ENCODE assay signal across 8 mouse cellular contexts in the genomic region with DNA sequence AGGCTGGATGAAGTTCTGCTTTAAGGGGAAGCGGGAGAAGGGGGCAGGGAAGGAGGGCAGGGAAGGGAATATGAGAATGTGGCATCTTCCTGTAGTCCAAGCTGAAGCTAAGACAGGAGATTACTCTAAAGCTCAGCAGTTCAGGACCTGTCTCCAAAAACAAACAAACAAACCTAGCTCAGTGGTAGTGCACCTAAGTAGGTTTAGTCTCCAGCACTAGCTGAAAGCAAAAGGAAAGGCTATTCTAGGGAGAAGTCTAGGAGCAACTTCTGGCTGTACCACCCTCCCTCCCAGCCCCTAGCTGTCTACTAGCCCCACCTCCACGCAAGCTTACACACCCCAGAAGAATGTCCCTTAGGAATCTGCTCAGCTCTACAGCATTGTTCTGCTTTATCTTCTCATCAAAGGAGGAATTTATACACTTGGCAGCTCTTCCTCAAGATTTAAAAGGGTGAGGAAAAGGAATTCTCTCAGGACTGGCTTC. TPM values are rescaled to one million over a fixed set of nuclear protein-coding genes. Genes with fewer than 3 reads are reported as not detected.
DNase-seq lines count a peak whose midpoint lies in the region; ATAC-seq and TF ChIP-seq lines count a peak whose summit lies in the region.

No protein-coding gene starts in this region.

- no peaks in the 10 kb centered on the region for H3K36me3 ChIP-seq in spleen, adult 2 months (ENCODE audit: control insufficient read depth, insufficient read depth, low read length)
- no peaks in the 10 kb centered on the region for H3K36me3 ChIP-seq in embryonic facial prominence, embryonic 15.5 days
- no peaks in the 10 kb centered on the region for H3K36me3 ChIP-seq in hindbrain, embryonic 11.5 days (ENCODE audit: control insufficient read depth, insufficient read depth, low read length)
- no peaks in the 10 kb centered on the region for H3K36me3 ChIP-seq in limb, embryonic 15.5 days
- H3K36me3 ChIP-seq in myocyte (ENCODE audit: control insufficient read depth, insufficient read depth), result no peaks in the 10 kb centered on the region

- H3K27ac ChIP-seq in spleen, adult 2 months (ENCODE audit: insufficient read depth, low read length), result no peak overlapping the region
- peak overlapping the region; percentile 93 for H3K27ac ChIP-seq in embryonic facial prominence, embryonic 15.5 days (replicated peaks)
- no peak overlapping the region for H3K27ac ChIP-seq in hindbrain, embryonic 11.5 days (ENCODE audit: low read depth, low read length)
- H3K27ac ChIP-seq in limb, embryonic 15.5 days, result peak overlapping the region; percentile 92

- H3K9ac ChIP-seq in embryonic facial prominence, embryonic 15.5 days, result peak overlapping the region; percentile 59
- peak overlapping the region; percentile 88 for H3K9ac ChIP-seq in hindbrain, embryonic 11.5 days (ENCODE audit: low read depth, low read length)
- H3K9ac ChIP-seq in limb, embryonic 15.5 days, result peak overlapping the region; percentile 34

- H3ac ChIP-seq in myocyte (ENCODE audit: control insufficient read depth, insufficient read length), result peak overlapping the region; percentile 75

- H3K4me1 ChIP-seq in spleen, adult 2 months (ENCODE audit: control insufficient read depth, insufficient read depth, insufficient read length), result peaks cover 4% of the 10 kb centered on the region; the same call in 1 of the 2 replicates
- peaks cover 28% of the 10 kb centered on the region for H3K4me1 ChIP-seq in embryonic facial prominence, embryonic 15.5 days
- peaks cover 5% of the 10 kb centered on the region; the same call in 1 of the 2 replicates for H3K4me1 ChIP-seq in hindbrain, embryonic 11.5 days (replicated peaks; ENCODE audit: control insufficient read depth, insufficient read depth, low read length)
- peaks cover 24% of the 10 kb centered on the region for H3K4me1 ChIP-seq in limb, embryonic 15.5 days

- 0 out of 2 replicates have a peak, but pooled peaks cover 1% of the 10 kb centered on the region for H3K27me3 ChIP-seq in spleen, adult 2 months (ENCODE audit: control insufficient read depth, insufficient read depth, low read length)
- H3K27me3 ChIP-seq in embryonic facial prominence, embryonic 15.5 days, result no peaks in the 10 kb centered on the region
- H3K27me3 ChIP-seq in hindbrain, embryonic 11.5 days (ENCODE audit: control insufficient read depth, insufficient read depth, low read length), result no peaks in the 10 kb centered on the region
- no peaks in the 10 kb centered on the region for H3K27me3 ChIP-seq in limb, embryonic 15.5 days
- H3K27me3 ChIP-seq in myocyte (ENCODE audit: control insufficient read depth, insufficient read depth, insufficient read length), result no peaks in the 10 kb centered on the region

- no peak for DNase-seq in spleen, adult 2 months (ENCODE audit: low read depth in 1 of 2, low spot score in 2 of 2)
- no peak for DNase-seq in spleen, postnatal 4 days (ENCODE audit: low spot score in 2 of 2)
- no peak for DNase-seq in hindbrain, embryonic 11.5 days (ENCODE audit: low spot score)
- no peak for DNase-seq in c-Kit-positive CD71-positive TER-119-positive erythroid progenitor cells, embryonic 14.5 days (ENCODE audit: low spot score)

- TF ChIP-seq CTCF in spleen, adult 2 months (IDR thresholded peaks at IDR 0.05; ENCODE audit: extremely low read depth, insufficient read depth, insufficient read length, insufficient replicate concordance), result no peak

- no peaks in the 10 kb centered on the region for H3K9me3 ChIP-seq in embryonic facial prominence, embryonic 15.5 days (replicated peaks)
- no peaks in the 10 kb centered on the region for H3K9me3 ChIP-seq in hindbrain, embryonic 11.5 days (ENCODE audit: control insufficient read depth, low read length)
- no peaks in the 10 kb centered on the region for H3K9me3 ChIP-seq in limb, embryonic 15.5 days

- 0 out of 2 replicates have a peak overlapping the region, but pooled peaks have one; percentile 93 for H3K4me3 ChIP-seq in spleen, adult 2 months (ENCODE audit: extremely low read depth, insufficient read depth, insufficient read length)
- H3K4me3 ChIP-seq in embryonic facial prominence, embryonic 15.5 days (replicated peaks), result peak overlapping the region; percentile 62
- H3K4me3 ChIP-seq in hindbrain, embryonic 11.5 days (ENCODE audit: low read depth, low read length), result peak overlapping the region; percentile 81
- peak overlapping the region; percentile 76 for H3K4me3 ChIP-seq in limb, embryonic 15.5 days
- peak overlapping the region; percentile 53 for H3K4me3 ChIP-seq in myocyte

- H3K79me2 ChIP-seq in myocyte (ENCODE audit: control insufficient read depth, insufficient read depth), result peaks cover 33% of the 10 kb centered on the region

- TF ChIP-seq POLR2A in spleen, adult 2 months (IDR thresholded peaks at IDR 0.05; ENCODE audit: low read depth, low read length), result no peak
- TF ChIP-seq POLR2A in myocyte (IDR thresholded peaks at IDR 0.05; ENCODE audit: insufficient read length, low read depth), result peak; percentile 11

- H3K4me2 ChIP-seq in embryonic facial prominence, embryonic 15.5 days (replicated peaks), result peak overlapping the region; percentile 90
- peak overlapping the region; percentile 81 for H3K4me2 ChIP-seq in hindbrain, embryonic 11.5 days (replicated peaks; ENCODE audit: low read depth, low read length)
- H3K4me2 ChIP-seq in limb, embryonic 15.5 days, result peak overlapping the region; percentile 90
- H3K4me2 ChIP-seq in myocyte (ENCODE audit: low read depth), result peak overlapping the region; percentile 82

- 28% methylated on average over 2 of the region's 2 CpGs for WGBS in spleen, adult 2 months
- WGBS in embryonic facial prominence, embryonic 15.5 days, result 3% methylated on average over 2 of the region's 2 CpGs
- 7% methylated on average over 2 of the region's 2 CpGs for WGBS in hindbrain, embryonic 11.5 days
- 0% methylated on average over 2 of the region's 2 CpGs for WGBS in limb, embryonic 15.5 days

- ATAC-seq in embryonic facial prominence, embryonic 15.5 days (ENCODE audit: insufficient number of reproducible peaks, low FRiP score, low TSS enrichment, low read depth), result peak; percentile 55; the same call in 1 of the 2 replicates
- no peak for ATAC-seq in hindbrain, embryonic 11.5 days (ENCODE audit: low FRiP score)
- no peak; the same call in 1 of the 2 replicates for ATAC-seq in limb, embryonic 15.5 days (ENCODE audit: insufficient number of reproducible peaks, low FRiP score, low TSS enrichment, low read depth)
- no peak for ATAC-seq in megakaryocyte progenitor cell, adult 5-6 weeks (replicated peaks; ENCODE audit: poor library complexity)

TF ChIP-seq in myocyte, 11 proteins besides CTCF, POLR2A, EP300 and RAD21:
- no peak for TF ChIP-seq E2F4 (IDR thresholded peaks at IDR 0.05; ENCODE audit: insufficient read depth)
- TF ChIP-seq TCF12 (IDR thresholded peaks at IDR 0.05; ENCODE audit: insufficient read depth, poor library complexity, severe bottlenecking), result no peak
- TF ChIP-seq CEBPB (IDR thresholded peaks at IDR 0.05; ENCODE audit: insufficient read depth, poor library complexity, severe bottlenecking), result no peak
- no peak for TF ChIP-seq TCF3 (IDR thresholded peaks at IDR 0.05; ENCODE audit: insufficient read length, low read depth)
- no peak for TF ChIP-seq SRF (IDR thresholded peaks at IDR 0.05; ENCODE audit: control insufficient read depth, insufficient read length, low read depth)
- TF ChIP-seq MYOD1 (IDR thresholded peaks at IDR 0.05; ENCODE audit: control insufficient read depth in 1 of 3, insufficient read length in 2 of 3, low read depth in 2 of 3), result no peak
- no peak for TF ChIP-seq MYOG (IDR thresholded peaks at IDR 0.05; ENCODE audit: control insufficient read depth in 1 of 3, insufficient read depth in 1 of 3, insufficient read length in 2 of 3, low read depth in 2 of 3)
- TF ChIP-seq USF1 (IDR thresholded peaks at IDR 0.05; ENCODE audit: low read depth), result no peak
- no peak for TF ChIP-seq POLR2AphosphoS2 (IDR thresholded peaks at IDR 0.05; ENCODE audit: insufficient read length, low read depth)
- no peak for TF ChIP-seq REST (IDR thresholded peaks at IDR 0.05; ENCODE audit: insufficient read depth, insufficient read length)
- TF ChIP-seq MAX (IDR thresholded peaks at IDR 0.05; ENCODE audit: low read depth), result no peak

RNA-seq across cellular contexts. Expression of a gene that starts 1.1 kb away (rescaled TPM):
- polyA plus RNA-seq in spleen, adult 2 months (2012; rRNA removed), result 1.8 TPM in 2 replicates
- 21.2 and 21.9 TPM in 2 replicates for polyA plus RNA-seq in embryonic facial prominence, embryonic 15.5 days (2015; fragmentation: Nextera tagmentation; extraction: Ambion mirVana)
- polyA plus RNA-seq in hindbrain, embryonic 11.5 days (2014; fragmentation: Nextera tagmentation; extraction: Ambion mirVana), result 23.4 and 26.5 TPM in 2 replicates
- polyA plus RNA-seq in limb, embryonic 15.5 days (2015; fragmentation: Nextera tagmentation; extraction: Ambion mirVana), result 19.6 and 20.8 TPM in 2 replicates
- 2.0 TPM for polyA plus RNA-seq in myocyte (2012; fragmentation: generic; extraction: Trizol)
- 16.9 and 18.0 TPM in 2 replicates for total RNA-seq in megakaryocyte progenitor cell, adult 5-6 weeks (2015)
- total RNA-seq in megakaryocyte progenitor cell, adult 5-6 weeks (2017), result 11.4 and 16.3 TPM in 2 replicates

RNA-seq across cellular contexts. Expression of a gene that starts 59.8 kb away (rescaled TPM):
- 1.7 and 2.5 TPM in 2 replicates for polyA plus RNA-seq in spleen, adult 2 months (2012; rRNA removed)
- 31.1 and 34.7 TPM in 2 replicates for polyA plus RNA-seq in embryonic facial prominence, embryonic 15.5 days (2015; fragmentation: Nextera tagmentation; extraction: Ambion mirVana)
- 19.2 and 19.5 TPM in 2 replicates for polyA plus RNA-seq in hindbrain, embryonic 11.5 days (2014; fragmentation: Nextera tagmentation; extraction: Ambion mirVana)
- polyA plus RNA-seq in limb, embryonic 15.5 days (2015; fragmentation: Nextera tagmentation; extraction: Ambion mirVana), result 35.5 and 38.2 TPM in 2 replicates
- 4.5 TPM for polyA plus RNA-seq in myocyte (2012; fragmentation: generic; extraction: Trizol)
- 93.7 and 123 TPM in 2 replicates for total RNA-seq in megakaryocyte progenitor cell, adult 5-6 weeks (2015)
- 119 TPM in 2 replicates for total RNA-seq in megakaryocyte progenitor cell, adult 5-6 weeks (2017)

Comparison
In these comparisons a context has a peak if more than half of its experiments do, and no peak if none do; other contexts are left out.
1. H3K27ac ChIP-seq: peak in embryonic facial prominence, embryonic 15.5 days (single experiment) and limb, embryonic 15.5 days (single experiment); none in spleen, adult 2 months (single experiment) and hindbrain, embryonic 11.5 days (single experiment).
2. H3K9ac ChIP-seq: peak in every context shown above with its lines; median percentile 88 in hindbrain, embryonic 11.5 days; 59 in embryonic facial prominence, embryonic 15.5 days; 34 in limb, embryonic 15.5 days.
3. Peak in every context shown above with its lines, with median percentiles within 50 percentile points of each other: H3K4me3 ChIP-seq and H3K4me2 ChIP-seq.